Mouse (Mus musculus): ENCODE data around the gene Carnmt1. TPM values are rescaled to one million over a fixed set of nuclear protein-coding genes. Genes with fewer than 3 reads are reported as not detected.

Carnmt1 gene
- polyA plus RNA-seq (2015; fragmentation: Nextera tagmentation; extraction: Ambion mirVana): 30.7 and 31.6 TPM in 2 replicates

GRCm38 (mm10) chr19:18670608-18671007 is at the start of gene Carnmt1:
Gene Carnmt1 (plus strand): TSS chr19:18670764.

GRCm38 (mm10) chr19:18631644-18632219 is 38.8 kb upstream of the Carnmt1 start, which contains the start of the genes Ostf1 and Nmrk1:
Gene Ostf1 (minus strand): TSS chr19:18631823.
Gene Nmrk1 (plus strand): TSS chr19:18631950.

DNA sequence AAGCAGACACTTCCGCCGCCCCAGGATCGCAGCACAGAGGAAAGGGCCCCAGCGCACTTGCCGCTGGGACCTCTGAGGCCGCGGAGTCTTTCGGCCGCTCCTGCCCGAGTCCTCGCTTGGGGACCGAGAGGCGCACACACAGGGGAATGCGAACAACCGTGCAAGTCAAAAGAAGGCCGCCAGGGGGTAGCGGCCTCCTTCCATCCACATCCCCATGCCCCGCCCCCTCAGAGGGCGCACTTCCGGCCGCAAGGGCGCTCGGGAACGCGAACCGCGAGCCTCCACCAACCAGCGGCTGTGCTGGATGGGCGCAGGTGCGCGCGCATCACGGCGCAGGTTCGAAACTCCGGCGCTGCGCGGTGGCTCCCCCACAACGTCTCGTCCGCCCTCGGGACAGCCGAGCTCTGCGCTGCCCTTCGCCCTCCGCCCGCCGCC is 42.3 kb downstream of the Carnmt1 start, which contains the start of gene D030056L22Rik:
TSS of gene D030056L22Rik (plus strand) at position 328 of the 435 bp plus-strand sequence.

DNA sequence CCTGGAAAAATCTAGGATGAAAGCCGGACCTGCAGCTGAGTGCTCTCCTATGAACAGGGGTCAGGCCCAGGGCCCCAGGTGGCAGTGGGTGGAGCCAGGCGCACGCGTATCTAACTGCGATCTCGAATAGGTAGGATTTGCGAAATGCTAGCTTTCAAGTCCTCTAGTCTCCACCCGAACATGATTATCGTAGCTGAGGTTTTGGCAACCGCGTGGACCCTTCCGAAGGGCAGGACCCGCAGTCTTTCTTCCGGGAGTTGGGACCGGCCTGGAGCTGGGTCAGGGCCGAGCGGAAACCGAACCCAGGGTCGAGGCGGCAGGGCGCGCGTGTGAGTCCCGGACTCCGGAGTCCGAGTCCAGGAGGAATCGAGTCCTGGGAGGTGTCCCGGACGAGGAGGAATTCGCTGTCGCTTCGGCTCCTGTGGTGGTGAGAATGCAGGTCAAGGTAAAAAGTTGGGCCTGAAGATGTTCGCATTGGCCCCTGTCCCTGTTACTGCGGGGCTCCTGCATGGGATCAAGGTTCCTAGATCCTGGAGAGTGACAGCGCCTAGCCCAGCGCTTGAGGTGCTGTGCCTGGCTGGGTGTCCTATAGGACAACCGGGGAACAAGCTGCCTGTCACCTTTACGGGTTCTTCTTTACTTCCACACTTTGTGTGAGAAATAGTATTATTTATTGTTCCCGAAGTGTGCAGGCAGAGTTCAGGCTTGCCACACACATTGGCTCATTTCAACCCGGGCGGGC is 79.2 kb downstream of the Carnmt1 start, which contains the start of gene Trpm6:
TSS of gene Trpm6 (plus strand) at position 386 of the 742 bp plus-strand sequence.

Other genes with a start within 250 kb of the Carnmt1 start
- gene Ostf1, start 38.9 kb upstream of the Carnmt1 start, polyA plus RNA-seq (2015; fragmentation: Nextera tagmentation; extraction: Ambion mirVana): 118 and 153 TPM in 2 replicates
- gene Nmrk1, start 38.8 kb upstream of the Carnmt1 start, polyA plus RNA-seq (2015; fragmentation: Nextera tagmentation; extraction: Ambion mirVana): 7.3 and 9.1 TPM in 2 replicates
- gene D030056L22Rik, start 42.4 kb downstream of the Carnmt1 start, polyA plus RNA-seq (2015; fragmentation: Nextera tagmentation; extraction: Ambion mirVana): 40.4 and 49.6 TPM in 2 replicates
- gene Trpm6, start 79.2 kb downstream of the Carnmt1 start, polyA plus RNA-seq (2015; fragmentation: Nextera tagmentation; extraction: Ambion mirVana): 0.02 and 0.05 TPM in 2 replicates

All from spleen, postnatal 0 days (tissue).